Mouse (Mus musculus) forebrain, postnatal 0 days (tissue): ENCODE measurements at regions not wholly inside any gene's neighbourhood (a gene's known extent, or its start where the extent isn't known, plus 50 kb on each side); places are given as distances from the start of the nearest gene placed in this dataset.

Experiments
- ATAC-seq: fragments of 200-750 bp; cut with Nextera tagmentation; 2 replicates; pipeline ENCODE4 v1.8.0; 2017; ENCODE audit warnings: mild to moderate bottlenecking, moderate library complexity
- DNase-seq: peaks from one replicate; pipeline ENCODE4 v3.0.0-alpha.2; 2015
- H3K27ac ChIP-seq: fragments of 300-500 bp; sonication (generic); 2 replicates; pipeline ENCODE4 v1.5.1; 2014; ENCODE audit warnings: low read depth, mild to moderate bottlenecking, antibody characterized with exemption, low read length, moderate library complexity, mixed read lengths
- H3K27me3 ChIP-seq: fragments of 300-500 bp; sonication (generic); 2 replicates; pipeline ENCODE4 v1.6.1; 2014; ENCODE audit warnings: mild to moderate bottlenecking, low read length, mixed read lengths; ENCODE audit not compliant: insufficient read depth
- H3K36me3 ChIP-seq: fragments of 300-500 bp; sonication (generic); 2 replicates; pipeline ENCODE4 v1.6.1; 2014; ENCODE audit warnings: mild to moderate bottlenecking, moderate library complexity; ENCODE audit not compliant: insufficient read depth
- H3K4me1 ChIP-seq: fragments of 300-500 bp; sonication (generic); 2 replicates; pipeline ENCODE4 v1.6.1; 2014; ENCODE audit warnings: antibody characterized with exemption; ENCODE audit not compliant: insufficient read depth
- H3K4me2 ChIP-seq: fragments of 300-500 bp; sonication (generic); 2 replicates; pipeline ENCODE4 v1.6.1; 2014; ENCODE audit warnings: low read depth, mild to moderate bottlenecking, moderate library complexity
- H3K4me3 ChIP-seq: fragments of 300-500 bp; sonication (generic); 2 replicates; pipeline ENCODE4 v1.5.1; 2014; ENCODE audit warnings: low read depth, low read length, mixed read lengths
- H3K9ac ChIP-seq: fragments of 300-500 bp; sonication (generic); 2 replicates; pipeline ENCODE4 v1.6.1; 2014; ENCODE audit warnings: mild to moderate bottlenecking
- H3K9me3 ChIP-seq: fragments of 300-500 bp; sonication (generic); 2 replicates; pipeline ENCODE4 v1.6.1; 2016; ENCODE audit warnings: low read length
- CTCF ChIP-seq: sonication (generic); IDR thresholded peaks from 2 replicates; pipeline ENCODE4 v1.5.1; 2016; ENCODE audit warnings: antibody characterized with exemption, control low read depth, low read depth
- whole genome bisulfite sequencing: fragments of 180-500 bp; shearing (Covaris S2); extraction: QIAGEN DNeasy Blood & Tissue Kit; methylation state at CpG from one replicate; pipeline ENCODE4 v1.1.7; 2014; 5-methylcytosine and 5-hydroxymethylcytosine counted together

DNA sequence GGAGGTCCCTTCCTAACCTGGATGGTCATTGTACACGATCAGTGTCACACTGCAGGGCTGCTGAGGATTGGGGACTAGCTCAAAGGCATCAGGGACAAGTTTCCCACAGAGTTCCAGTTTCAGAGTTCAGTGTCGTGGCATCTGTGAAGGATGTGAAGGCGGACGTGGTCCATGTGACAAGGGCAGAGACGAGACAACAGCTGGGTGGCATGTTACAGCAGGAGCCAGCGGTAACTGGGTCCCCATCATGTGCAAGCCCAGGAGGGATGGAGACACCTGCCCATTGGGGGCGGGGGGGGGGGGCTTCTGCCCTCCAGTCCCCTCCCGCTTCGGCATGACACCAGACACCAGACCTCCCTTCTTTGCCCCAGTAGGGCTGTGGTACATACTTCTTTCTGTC is 241.6 kb downstream of the Opa1 start:
- no peak overlapping the region for H3K9ac ChIP-seq
- 75% methylated on average over 9 of the region's 9 CpGs for WGBS
- no peak for DNase-seq
- no peak overlapping the region for H3K4me2 ChIP-seq
- no peaks in the 10 kb centered on the region for H3K4me1 ChIP-seq
- no peak overlapping the region for H3K27ac ChIP-seq
- ATAC-seq, result no peak
- no peaks in the 10 kb centered on the region for H3K9me3 ChIP-seq
- no peak overlapping the region for H3K4me3 ChIP-seq
- H3K27me3 ChIP-seq, result no peaks in the 10 kb centered on the region
- no peak for TF ChIP-seq CTCF
- no peaks in the 10 kb centered on the region for H3K36me3 ChIP-seq

GRCm38 (mm10) chr16:29822110-29822509 is 242.1 kb upstream of the Hes1 start:
- 85% methylated on average over 7 of the region's 7 CpGs for WGBS
- Histone ChIP-seq H3K27me3 (no peaks in the 10 kb centered on the region), H3K36me3 (no peaks in the 10 kb centered on the region), H3K27ac (no peak overlapping the region), H3K9ac (no peak overlapping the region), H3K4me1 (no peaks in the 10 kb centered on the region), H3K4me2 (no peak overlapping the region), H3K4me3 (no peak overlapping the region), H3K9me3 (no peaks in the 10 kb centered on the region)
- no peak for TF ChIP-seq CTCF
- DNase-seq (no peak), ATAC-seq (no peak)

DNA sequence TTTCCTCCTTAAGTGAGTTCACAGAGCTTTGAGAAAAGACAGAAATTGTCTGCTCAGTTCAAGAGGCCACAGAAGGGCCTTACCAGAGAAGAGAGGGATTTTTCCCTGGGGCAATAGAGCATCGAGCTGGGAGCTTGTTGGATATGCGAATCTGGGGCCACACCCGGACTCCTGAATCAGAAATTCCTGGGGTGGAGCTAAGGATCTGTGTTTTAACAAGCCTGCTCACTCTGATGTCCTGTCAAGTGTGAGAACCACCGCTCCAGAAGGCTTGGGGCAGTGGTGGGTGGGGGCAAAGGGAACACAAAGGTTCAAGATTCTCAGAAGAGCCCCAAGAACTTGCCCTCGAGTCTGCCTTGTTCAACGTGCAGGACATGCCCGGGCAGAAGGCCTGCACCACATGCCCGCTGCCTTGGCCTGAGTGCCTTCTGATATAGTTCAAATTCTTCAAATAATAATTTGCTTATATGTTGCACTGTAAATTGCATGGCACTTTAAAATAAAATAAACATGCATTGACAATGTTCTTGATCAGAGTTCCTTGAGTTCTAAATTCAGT is 241.3 kb upstream of the Hes1 start:
- Histone ChIP-seq H3K9me3 (no peaks in the 10 kb centered on the region), H3K36me3 (no peaks in the 10 kb centered on the region), H3K27ac (no peak overlapping the region), H3K4me1 (no peaks in the 10 kb centered on the region), H3K27me3 (no peaks in the 10 kb centered on the region), H3K4me2 (no peak overlapping the region), H3K4me3 (no peak overlapping the region), H3K9ac (no peak overlapping the region)
- ATAC-seq (no peak), DNase-seq (no peak)
- 64% methylated on average over 8 of the region's 8 CpGs for WGBS
- TF ChIP-seq CTCF, result no peak

DNA sequence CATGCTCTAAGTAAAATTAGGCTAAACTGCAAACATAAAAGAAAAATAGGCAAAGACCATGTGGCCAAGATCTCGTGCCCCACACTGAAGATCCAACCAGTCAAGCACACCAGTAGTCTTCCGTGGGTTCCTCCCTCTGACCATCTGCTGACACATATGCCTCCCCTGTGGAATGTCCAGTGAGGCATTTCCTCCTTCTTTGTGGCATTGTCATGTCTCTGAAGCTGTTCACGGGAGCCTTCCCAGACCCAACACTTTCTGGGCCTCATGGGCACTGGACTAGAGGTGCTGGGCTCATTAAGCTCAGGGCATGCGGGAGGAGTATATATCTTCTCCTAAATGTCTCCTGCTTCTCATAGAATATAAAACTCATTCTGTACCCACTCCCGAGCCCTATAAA is 237.3 kb upstream of the Hes1 start:
- H3K4me1 ChIP-seq, result no peaks in the 10 kb centered on the region
- no peaks in the 10 kb centered on the region for H3K36me3 ChIP-seq
- H3K4me3 ChIP-seq, result no peak overlapping the region
- no peaks in the 10 kb centered on the region for H3K9me3 ChIP-seq
- ATAC-seq (no peak), DNase-seq (no peak)
- H3K9ac ChIP-seq, result no peak overlapping the region
- no peak for TF ChIP-seq CTCF
- H3K4me2 ChIP-seq, result no peak overlapping the region
- WGBS, result 57% methylated on average over 5 of the region's 5 CpGs
- H3K27me3 ChIP-seq, result no peaks in the 10 kb centered on the region
- no peak overlapping the region for H3K27ac ChIP-seq

DNA sequence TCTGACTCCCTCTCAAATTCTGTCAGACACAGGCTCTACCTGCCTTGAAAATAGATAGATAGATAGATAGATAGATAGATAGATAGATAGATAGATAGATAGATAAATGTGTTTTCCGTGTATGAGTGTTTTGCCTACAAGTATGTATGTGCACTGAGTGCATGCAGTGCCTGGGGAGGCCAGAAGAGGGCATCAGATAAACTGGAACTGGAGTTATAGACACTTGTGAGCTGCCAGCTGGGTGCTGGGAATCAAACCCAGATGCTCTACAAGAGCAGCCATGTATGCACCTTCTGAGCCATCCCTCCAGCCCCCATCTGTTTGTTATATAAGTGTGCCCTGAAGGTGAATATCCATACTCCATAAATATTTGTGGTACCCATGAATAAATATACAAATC is 236.4 kb upstream of the Hes1 start:
- no peak for ATAC-seq
- no peak overlapping the region for H3K4me2 ChIP-seq
- no peak for DNase-seq
- H3K27ac ChIP-seq, result no peak overlapping the region
- H3K9me3 ChIP-seq, result no peaks in the 10 kb centered on the region
- H3K36me3 ChIP-seq, result no peaks in the 10 kb centered on the region
- TF ChIP-seq CTCF, result no peak
- H3K4me1 ChIP-seq, result no peaks in the 10 kb centered on the region
- no peak overlapping the region for H3K9ac ChIP-seq
- H3K27me3 ChIP-seq, result no peaks in the 10 kb centered on the region
- H3K4me3 ChIP-seq, result no peak overlapping the region
- WGBS, result 93% methylated on average over 1 of the region's 1 CpGs

DNA sequence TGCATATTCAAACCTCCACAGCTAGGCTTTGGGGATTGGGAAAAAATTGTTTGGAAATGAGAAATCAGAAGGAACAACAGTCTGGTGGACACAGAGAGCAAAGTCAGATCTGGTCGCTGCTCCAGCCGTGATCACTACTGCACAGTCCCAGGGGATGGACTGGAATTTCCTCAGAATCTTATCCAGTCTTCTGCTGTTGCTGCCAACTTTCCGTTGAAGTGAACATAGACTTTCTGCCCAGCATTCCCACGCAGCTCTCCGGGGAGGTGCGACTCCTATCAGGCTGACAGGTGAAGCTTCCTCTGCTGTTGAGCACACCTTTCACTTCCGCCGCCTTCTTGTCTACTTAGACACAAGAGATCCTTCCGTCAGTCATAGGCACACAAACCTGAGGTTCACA is 234.7 kb upstream of the Hes1 start:
- Histone ChIP-seq H3K4me1 (no peaks in the 10 kb centered on the region), H3K4me2 (no peak overlapping the region), H3K4me3 (no peak overlapping the region), H3K9ac (no peak overlapping the region), H3K9me3 (no peaks in the 10 kb centered on the region), H3K36me3 (no peaks in the 10 kb centered on the region), H3K27ac (no peak overlapping the region), H3K27me3 (no peaks in the 10 kb centered on the region)
- TF ChIP-seq CTCF, result no peak
- DNase-seq, result no peak
- no peak for ATAC-seq
- 91% methylated on average over 9 of the region's 9 CpGs for WGBS

DNA sequence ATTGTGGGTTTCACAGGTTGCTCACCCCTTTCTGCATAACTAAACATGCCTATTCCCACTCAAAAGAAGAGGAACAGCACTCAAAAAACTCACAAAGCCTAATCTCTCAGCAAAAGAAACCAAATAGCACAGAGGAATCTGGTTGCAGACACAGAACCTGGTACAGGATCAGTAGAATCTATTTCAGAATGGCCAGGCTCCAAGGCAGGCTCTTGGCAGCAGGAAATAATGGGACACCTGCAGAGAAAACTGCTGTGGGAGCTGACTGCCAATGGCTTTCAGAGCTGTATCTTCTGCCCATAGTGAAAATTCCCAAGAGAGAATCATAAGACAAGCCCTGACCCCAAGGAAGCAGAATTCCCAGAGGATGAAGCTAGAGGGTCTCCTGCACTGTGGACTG is 234.1 kb upstream of the Hes1 start:
- no peak overlapping the region for H3K9ac ChIP-seq
- no peaks in the 10 kb centered on the region for H3K27me3 ChIP-seq
- DNase-seq (no peak), ATAC-seq (no peak)
- H3K9me3 ChIP-seq, result no peaks in the 10 kb centered on the region
- H3K27ac ChIP-seq, result no peak overlapping the region
- no peaks in the 10 kb centered on the region for H3K36me3 ChIP-seq
- no peak for TF ChIP-seq CTCF
- no peak overlapping the region for H3K4me2 ChIP-seq
- no peak overlapping the region for H3K4me3 ChIP-seq
- H3K4me1 ChIP-seq, result no peaks in the 10 kb centered on the region

DNA sequence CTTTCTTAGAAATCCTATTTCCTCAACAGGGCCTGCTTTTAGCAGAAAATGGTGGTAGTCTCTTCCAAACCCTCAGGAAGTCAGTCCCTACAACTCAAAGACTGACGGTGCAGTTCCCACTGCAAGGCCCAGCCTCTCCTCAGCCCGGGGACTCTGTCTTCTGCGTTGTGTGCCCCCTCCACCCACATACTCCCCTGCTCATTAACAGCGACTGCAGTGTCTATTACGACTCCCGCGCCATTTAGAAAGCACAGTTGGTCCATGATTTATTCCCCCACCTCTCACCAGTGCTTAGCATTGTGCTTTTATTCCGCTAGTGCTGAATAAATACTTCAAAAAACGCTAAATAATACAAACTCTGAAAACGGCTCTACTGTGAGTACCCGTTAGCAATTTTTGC is 230.9 kb upstream of the Hes1 start:
- Histone ChIP-seq H3K27ac (no peak overlapping the region), H3K4me3 (no peak overlapping the region), H3K27me3 (no peaks in the 10 kb centered on the region), H3K4me2 (no peak overlapping the region), H3K9me3 (no peaks in the 10 kb centered on the region), H3K36me3 (no peaks in the 10 kb centered on the region), H3K4me1 (peaks cover 9% of the 10 kb centered on the region; the same call in 1 of the 2 replicates), H3K9ac (no peak overlapping the region)
- WGBS, result 18% methylated on average over 11 of the region's 11 CpGs
- TF ChIP-seq CTCF, result no peak
- DNase-seq, result no peak
- ATAC-seq, result no peak
